Mouse (Mus musculus): ENCODE measurements around the gene Timm29. TPM values are rescaled to one million over a fixed set of nuclear protein-coding genes. Genes with fewer than 3 reads are reported as not detected.

Timm29 gene
- 30.5 and 32.5 TPM in 2 replicates for polyA plus RNA-seq (2012; rRNA removed)

GRCm38 (mm10) chr9:21592703-21593121, at the start of gene Timm29, which contains the start of gene Yipf2:
Gene Timm29 (plus strand): TSS chr9:21592722.
Gene Yipf2 (minus strand): TSS chr9:21592828.
- DNase-seq (ENCODE audit: low spot score), result peak; percentile 76

- DNase-seq (ENCODE audit: low spot score), result no peak
These were observed 47.1 kb upstream of the Timm29 start for GRCm38 (mm10) chr9:21545351-21545915.

- DNase-seq (ENCODE audit: low spot score), result peak; percentile 93
These were observed 46.4 kb upstream of the Timm29 start for GRCm38 (mm10) chr9:21545916-21546788.

GRCm38 (mm10) chr9:21546789-21547074, 45.8 kb upstream of the Timm29 start, which contains the start of gene Carm1:
Gene Carm1 (plus strand): TSS chr9:21546894.
- DNase-seq (ENCODE audit: low spot score), result peak; percentile 72

- no peak for DNase-seq (ENCODE audit: low spot score)
These were observed 45.2 kb upstream of the Timm29 start for GRCm38 (mm10) chr9:21547075-21547941.

- no peak for DNase-seq (ENCODE audit: low spot score)
These were observed 41.5 kb upstream of the Timm29 start for GRCm38 (mm10) chr9:21551049-21551448.

- DNase-seq (ENCODE audit: low spot score), result no peak
These were observed 38.8 kb upstream of the Timm29 start for GRCm38 (mm10) chr9:21553607-21554273.

GRCm38 (mm10) chr9:21555198-21555742, 37.3 kb upstream of the Timm29 start:
- DNase-seq (ENCODE audit: low spot score), result no peak

GRCm38 (mm10) chr9:21556996-21557395, 35.5 kb upstream of the Timm29 start:
- DNase-seq (ENCODE audit: low spot score), result no peak

GRCm38 (mm10) chr9:21557556-21557955, 35.0 kb upstream of the Timm29 start:
- no peak for DNase-seq (ENCODE audit: low spot score)

GRCm38 (mm10) chr9:21558366-21558765, 34.2 kb upstream of the Timm29 start:
- no peak for DNase-seq (ENCODE audit: low spot score)

GRCm38 (mm10) chr9:21559151-21559550, 33.4 kb upstream of the Timm29 start:
- DNase-seq (ENCODE audit: low spot score), result no peak

- no peak for DNase-seq (ENCODE audit: low spot score)
These were observed 28.1 kb upstream of the Timm29 start for GRCm38 (mm10) chr9:21564420-21564819.

- DNase-seq (ENCODE audit: low spot score), result no peak
These were observed 27.4 kb upstream of the Timm29 start for GRCm38 (mm10) chr9:21565004-21565586.

GRCm38 (mm10) chr9:21566538-21566937, 26.0 kb upstream of the Timm29 start:
- no peak for DNase-seq (ENCODE audit: low spot score)

GRCm38 (mm10) chr9:21567051-21567450, 25.5 kb upstream of the Timm29 start:
- no peak for DNase-seq (ENCODE audit: low spot score)

GRCm38 (mm10) chr9:21568657-21569255, 23.8 kb upstream of the Timm29 start:
- no peak for DNase-seq (ENCODE audit: low spot score)

GRCm38 (mm10) chr9:21574012-21574801, 18.3 kb upstream of the Timm29 start:
- no peak for DNase-seq (ENCODE audit: low spot score)

- no peak for DNase-seq (ENCODE audit: low spot score)
These were observed 17.3 kb upstream of the Timm29 start for GRCm38 (mm10) chr9:21575253-21575652.

GRCm38 (mm10) chr9:21576286-21576685, 16.2 kb upstream of the Timm29 start:
- DNase-seq (ENCODE audit: low spot score), result no peak

Data from urinary bladder, adult 2 months (tissue).